Mouse (Mus musculus) liver, embryonic 14 days (tissue): ENCODE results near the gene Ier2. TPM values are rescaled to one million over a fixed set of nuclear protein-coding genes. Genes with fewer than 3 reads are reported as not detected.

Experiments used
- polyA plus RNA-seq: library from polyadenylated mRNA; depleted of rRNA; stranded (reverse); fragments of >200 nt; gene quantifications from 2 replicates; pipeline ENCODE4 v1.2.3, GENCODE M21; 2012; rRNA removed

Ier2 gene
- polyA plus RNA-seq, result 5.7 and 8.2 TPM in 2 replicates

DNA sequence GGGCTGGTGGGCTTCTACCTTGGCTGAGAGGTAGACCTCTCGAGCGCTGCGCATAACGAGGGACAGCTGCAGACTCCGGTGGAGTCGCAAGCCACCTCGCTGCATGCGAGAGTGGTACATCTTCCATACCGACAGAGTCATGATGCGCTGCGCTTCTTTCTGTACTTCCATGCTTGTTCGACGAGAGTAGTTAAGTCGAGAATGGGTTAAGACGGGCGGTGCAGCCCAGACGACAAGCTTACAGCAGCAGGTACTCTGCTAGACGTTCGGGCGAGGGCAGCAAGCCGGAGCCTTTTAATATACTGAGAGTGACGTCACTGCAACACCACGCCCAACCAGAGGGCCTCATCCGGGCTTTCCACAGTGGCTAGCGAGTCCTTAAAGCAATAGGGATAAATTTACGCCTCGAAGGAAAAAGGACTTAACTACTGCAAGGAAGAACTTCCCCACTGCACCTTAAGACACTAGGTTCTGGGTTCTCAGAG is at the start of gene Ier2:
Ier2 (minus strand) TSS at position 272 of the 485 bp plus-strand sequence.

DNA sequence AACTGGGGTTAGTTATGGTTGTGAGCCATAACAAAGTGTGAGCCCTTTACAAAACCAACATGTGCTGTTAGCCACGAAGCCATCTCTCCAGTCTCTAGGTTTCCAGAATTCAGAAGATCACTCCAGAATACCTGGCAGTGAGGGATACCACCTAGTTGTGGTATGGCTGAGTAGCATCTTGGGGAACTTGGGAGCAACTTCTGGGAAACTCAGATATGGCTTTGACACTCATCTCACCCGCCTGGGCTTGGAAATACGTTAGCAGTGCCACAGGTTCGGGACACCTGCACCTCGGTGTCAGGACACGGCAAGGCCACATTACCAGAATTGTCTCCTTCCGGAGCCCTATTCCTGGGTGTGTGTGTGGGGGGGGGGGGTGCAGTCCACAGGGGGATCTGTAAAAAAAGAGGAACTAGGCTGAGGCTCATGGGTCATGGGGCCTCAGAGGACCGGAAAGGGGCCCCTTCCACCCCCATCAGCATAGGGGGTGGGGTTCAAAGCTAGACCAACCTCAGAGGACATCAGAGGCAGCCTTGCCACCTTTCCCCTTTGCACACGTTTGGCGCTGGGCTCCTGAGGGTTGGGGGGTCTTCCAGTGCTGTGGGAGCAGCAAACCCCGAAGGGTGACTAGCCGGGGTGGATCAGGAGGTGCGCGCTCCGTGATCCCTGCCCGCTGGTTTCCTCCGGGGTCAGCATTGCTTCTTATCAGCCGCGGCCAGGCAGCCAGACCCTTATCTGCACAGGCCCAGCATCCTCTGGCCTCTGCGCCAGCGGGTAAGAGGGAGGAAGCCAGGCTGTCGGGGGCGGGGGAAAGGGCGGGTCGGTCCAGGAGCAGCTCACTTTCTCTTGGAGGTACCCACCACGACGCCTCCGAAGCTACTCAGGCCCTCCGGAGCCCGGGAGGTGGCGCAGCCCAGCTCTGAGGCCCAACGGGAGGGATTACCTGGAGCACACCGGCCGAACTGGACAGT is 38.6 kb upstream of the Ier2 start, which contains the start of gene Lyl1:
Lyl1 (plus strand) TSS at position 517 of the 971 bp plus-strand sequence.

DNA sequence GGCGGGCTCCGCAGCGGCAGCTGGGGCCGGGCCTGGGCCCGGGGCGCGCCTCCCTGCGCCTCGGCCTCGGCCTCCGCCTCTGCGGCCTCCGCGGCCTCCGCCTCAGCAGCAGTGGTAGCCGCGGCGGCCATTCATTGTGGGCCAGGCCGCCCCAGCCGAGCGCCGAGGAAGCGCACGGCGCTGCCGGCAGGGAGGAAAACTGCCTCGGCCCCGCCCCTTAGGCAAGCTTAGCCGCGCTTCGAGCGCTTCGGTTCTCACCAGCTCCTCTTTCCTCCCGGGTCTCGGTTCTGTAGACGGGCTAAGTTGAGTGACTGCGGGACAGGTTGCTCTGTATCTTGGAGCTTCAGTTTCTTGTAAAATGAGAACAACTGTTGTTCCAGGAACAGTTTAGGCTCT is 25.1 kb upstream of the Ier2 start, which contains the start of gene Nacc1:
Nacc1 (minus strand) TSS at position 158 of the 396 bp plus-strand sequence.

DNA sequence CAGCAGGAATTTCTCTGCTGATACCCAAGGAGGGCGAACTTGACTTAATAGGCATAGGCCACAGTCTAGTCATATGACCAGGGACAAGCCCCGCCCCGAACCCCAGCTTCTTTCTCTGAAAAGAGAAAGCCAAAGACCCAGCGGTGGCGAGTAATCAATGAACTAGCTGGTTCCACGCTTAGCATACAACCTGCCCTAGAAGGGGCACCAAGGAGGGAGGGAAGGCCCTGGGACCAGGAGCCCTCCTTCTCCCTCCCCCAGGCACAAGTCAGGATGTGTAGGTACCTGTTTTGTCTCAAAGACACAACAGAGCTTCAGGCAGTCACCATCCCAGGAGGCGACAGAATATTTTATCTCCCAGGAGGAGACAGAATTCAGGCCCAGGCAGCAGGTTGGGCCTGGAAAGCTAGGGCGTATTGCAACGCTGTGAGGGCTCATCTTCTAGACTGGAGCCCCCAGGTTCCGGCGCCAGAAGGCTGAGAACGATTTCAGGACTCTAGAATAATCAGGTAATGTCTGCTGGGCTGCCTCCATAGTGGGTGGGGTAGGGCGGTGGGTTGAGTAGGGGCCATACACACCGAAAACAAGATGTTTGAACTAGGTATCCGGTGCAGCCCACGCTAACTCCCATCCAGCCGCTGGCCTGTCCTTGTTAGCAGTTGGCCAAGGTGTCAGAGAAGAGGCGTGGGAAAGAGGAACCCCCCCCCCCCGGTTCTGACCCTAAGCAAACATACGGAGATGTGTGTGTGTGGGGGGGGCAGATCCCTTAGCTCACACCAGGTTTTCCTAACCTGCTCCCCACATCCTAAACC is 23.7 kb upstream of the Ier2 start, which contains the start of gene Trmt1:
Trmt1 (plus strand) TSS at position 117 of the 812 bp plus-strand sequence.

Other genes starting within 250 kb of the Ier2 start
- gene Trmt1, start 23.5 kb upstream of the Ier2 start, polyA plus RNA-seq, result 33.2 and 38.8 TPM in 2 replicates
- 16.6 and 18.7 TPM in 2 replicates for gene Nacc1, start 25.0 kb upstream of the Ier2 start, polyA plus RNA-seq
- 38.3 and 41.4 TPM in 2 replicates for gene Lyl1, start 38.6 kb upstream of the Ier2 start, polyA plus RNA-seq
- 9.3 and 9.7 TPM in 2 replicates for gene G430095P16Rik, start 60.2 kb upstream of the Ier2 start, polyA plus RNA-seq
- gene Nfix, start 137.5 kb upstream of the Ier2 start, polyA plus RNA-seq, result 1.2 and 1.3 TPM in 2 replicates
- 2.0 and 2.1 TPM in 2 replicates for gene Dand5, start 160.0 kb upstream of the Ier2 start, polyA plus RNA-seq
- gene Gadd45gip1, start 168.7 kb upstream of the Ier2 start, polyA plus RNA-seq, result 29.9 and 31.7 TPM in 2 replicates
- gene Rad23a, start 177.8 kb upstream of the Ier2 start, polyA plus RNA-seq, result 116 and 127 TPM in 2 replicates
- gene Calr, start 184.1 kb upstream of the Ier2 start, polyA plus RNA-seq, result 310 and 322 TPM in 2 replicates
- 50.9 and 57.3 TPM in 2 replicates for gene Farsa, start 194.1 kb upstream of the Ier2 start, polyA plus RNA-seq
- gene Syce2, start 209.3 kb upstream of the Ier2 start, polyA plus RNA-seq, result 30.4 and 31.4 TPM in 2 replicates
- gene Gcdh, start 231.1 kb upstream of the Ier2 start, polyA plus RNA-seq, result 29.5 and 35.0 TPM in 2 replicates
- gene Klf1, start 239.1 kb upstream of the Ier2 start, polyA plus RNA-seq, result 177 and 217 TPM in 2 replicates
- gene Dnase2a, start 245.7 kb upstream of the Ier2 start, polyA plus RNA-seq, result 8.3 and 10.6 TPM in 2 replicates